Mouse (Mus musculus) G1E (cell line): ENCODE data around the gene Plin1. TPM values are rescaled to one million over a fixed set of nuclear protein-coding genes. Genes with fewer than 3 reads are reported as not detected.

Experiments used
- ATAC-seq: 2 replicates; pipeline ENCODE4 v1.8.0; 2016; ENCODE audit warnings: mild to moderate bottlenecking; ENCODE audit not compliant: insufficient number of reproducible peaks, poor library complexity, low FRiP score, severe bottlenecking; ENCODE audit errors: extremely low read depth
- DNase-seq: peaks from one replicate; pipeline ENCODE4 v3.0.0; 2012; ENCODE audit warnings: low spot score
- H3K27me3 ChIP-seq: 2 replicates; pipeline ENCODE4 v1.6.1; 2012; ENCODE audit warnings: mild to moderate bottlenecking, low read length, inconsistent platforms; ENCODE audit not compliant: insufficient read depth
- H3K36me3 ChIP-seq: replicated peaks from 2 replicates; pipeline ENCODE3; 2012; ENCODE audit warnings: mild to moderate bottlenecking, inconsistent platforms
- H3K4me1 ChIP-seq: 2 replicates; pipeline ENCODE4 v1.6.1; 2012; ENCODE audit warnings: low read depth, low read length, inconsistent platforms, mixed read lengths; ENCODE audit not compliant: insufficient read depth
- H3K4me3 ChIP-seq: 2 replicates; pipeline ENCODE4 v1.5.1; 2012; ENCODE audit warnings: low read depth, mild to moderate bottlenecking, inconsistent platforms, low read length, moderate library complexity, mixed read lengths
- H3K9me3 ChIP-seq: replicated peaks from 2 replicates; pipeline ENCODE4 v1.6.1; 2012; ENCODE audit warnings: inconsistent platforms
- CTCF ChIP-seq: IDR thresholded peaks from 2 replicates; pipeline ENCODE4 v1.5.1; 2012; ENCODE audit warnings: low read depth, low read length, inconsistent platforms, mixed read lengths
- GATA1 ChIP-seq: IDR thresholded peaks from 2 replicates; pipeline ENCODE4 v1.6.1; 2012; ENCODE audit warnings: borderline replicate concordance, low read length, inconsistent platforms, mixed read lengths
- GATA2 ChIP-seq: IDR thresholded peaks from 2 replicates; pipeline ENCODE4 v1.6.1; 2012; ENCODE audit warnings: low read depth, low read length, inconsistent platforms, borderline replicate concordance
- POLR2AphosphoS5 ChIP-seq: IDR thresholded peaks from 2 replicates; pipeline ENCODE4 v1.6.1; 2012; ENCODE audit warnings: low read depth, low read length, inconsistent platforms; ENCODE audit not compliant: insufficient replicate concordance
- TAL1 ChIP-seq: conservative IDR thresholded peaks from 2 replicates; pipeline ENCODE4 v1.6.1; 2012; ENCODE audit warnings: low read depth, low read length, inconsistent platforms, mixed read lengths
- polyA plus RNA-seq: library from polyadenylated mRNA; stranded (reverse); fragments of >175 nt; gene quantifications from 2 replicates; pipeline ENCODE4 v1.2.3, GENCODE M21; 2012
- total RNA-seq, 2 experiments: library from RNA; stranded (forward) in 1 of 2; stranded (reverse) in 1 of 2; fragments of 200-1000 nt in 1 of 2; fragments of >200 nt in 1 of 2; fragmentation: Nextera tagmentation in 1 of 2; gene quantifications; 2 replicates each; pipeline ENCODE4 v1.2.3; 2014 to 2017

The Plin1 gene
- total and polyA plus RNA-seq, 3 experiments, result 0.16 TPM; not detected in 2

GRCm38 (mm10) chr7:79705210-79705609 lies 27.5 kb downstream of the Plin1 start:
- Histone ChIP-seq H3K9me3 (peaks cover 1% of the 10 kb centered on the region), H3K27me3 (no peaks in the 10 kb centered on the region), H3K36me3 (peaks cover 99% of the 10 kb centered on the region), H3K4me1 (0 out of 2 replicates have a peak, but pooled peaks cover 3% of the 10 kb centered on the region), H3K4me3 (no peak overlapping the region)
- no peak for DNase-seq
- no peak for ATAC-seq
- TF ChIP-seq POLR2AphosphoS5, result no peak
- no peak for TF ChIP-seq TAL1

GRCm38 (mm10) chr7:79702755-79703154 lies 29.9 kb downstream of the Plin1 start:
- Histone ChIP-seq H3K9me3 (no peaks in the 10 kb centered on the region), H3K4me3 (no peak overlapping the region), H3K36me3 (peaks cover 99% of the 10 kb centered on the region), H3K4me1 (0 out of 2 replicates have a peak, but pooled peaks cover 3% of the 10 kb centered on the region), H3K27me3 (no peaks in the 10 kb centered on the region)
- no peak for DNase-seq
- no peak for ATAC-seq
- TF ChIP-seq CTCF (no peak), GATA2 (no peak), POLR2AphosphoS5 (no peak), TAL1 (no peak), GATA1 (no peak)

GRCm38 (mm10) chr7:79696495-79696894 lies 36.2 kb downstream of the Plin1 start:
- Histone ChIP-seq H3K27me3 (no peaks in the 10 kb centered on the region), H3K4me3 (no peak overlapping the region), H3K9me3 (no peaks in the 10 kb centered on the region), H3K4me1 (peaks cover 14% of the 10 kb centered on the region; the same call in 1 of the 2 replicates), H3K36me3 (peaks cover 100% of the 10 kb centered on the region)
- DNase-seq, result no peak
- TF ChIP-seq TAL1 (no peak), CTCF (no peak), POLR2AphosphoS5 (no peak)
- no peak for ATAC-seq

GRCm38 (mm10) chr7:79680231-79680630 lies 52.5 kb downstream of the Plin1 start:
- no peak for TF ChIP-seq POLR2AphosphoS5
- no peak for TF ChIP-seq GATA2
- Histone ChIP-seq H3K36me3 (peaks cover 97% of the 10 kb centered on the region), H3K27me3 (no peaks in the 10 kb centered on the region), H3K4me1 (no peaks in the 10 kb centered on the region), H3K9me3 (no peaks in the 10 kb centered on the region), H3K4me3 (no peak overlapping the region)
- no peak for ATAC-seq
- no peak for DNase-seq

GRCm38 (mm10) chr7:79679186-79679585 lies 53.5 kb downstream of the Plin1 start:
- Histone ChIP-seq H3K27me3 (no peaks in the 10 kb centered on the region), H3K4me3 (no peak overlapping the region), H3K36me3 (peaks cover 94% of the 10 kb centered on the region), H3K4me1 (no peaks in the 10 kb centered on the region), H3K9me3 (no peaks in the 10 kb centered on the region)
- no peak for DNase-seq
- ATAC-seq, result no peak
- no peak for TF ChIP-seq POLR2AphosphoS5
- no peak for TF ChIP-seq GATA1
- no peak for TF ChIP-seq GATA2
- no peak for TF ChIP-seq CTCF
- no peak for TF ChIP-seq TAL1

GRCm38 (mm10) chr7:79670900-79671604 lies 61.7 kb downstream of the Plin1 start:
- H3K4me1 ChIP-seq, result no peaks in the 10 kb centered on the region
- no peak overlapping the region for H3K4me3 ChIP-seq
- ATAC-seq (no peak), DNase-seq (no peak)
- TF ChIP-seq GATA2 (no peak), CTCF (no peak), POLR2AphosphoS5 (no peak), TAL1 (no peak), GATA1 (no peak)
- no peaks in the 10 kb centered on the region for H3K9me3 ChIP-seq
- no peaks in the 10 kb centered on the region for H3K27me3 ChIP-seq
- H3K36me3 ChIP-seq, result peaks cover 90% of the 10 kb centered on the region

Other genes starting within 250 kb of the Plin1 start
- gene Rhcg, start 115.2 kb downstream of the Plin1 start, total RNA-seq (2014; fragmentation: Nextera tagmentation), result not detected in 2 replicates
- not detected in 2 replicates for gene Rhcg, start 115.2 kb downstream of the Plin1 start, total RNA-seq (2017)
- not detected in 2 replicates for gene Rhcg, start 115.2 kb downstream of the Plin1 start, polyA plus RNA-seq
- 69.3 and 74.3 TPM in 2 replicates for gene Ticrr, start 72.7 kb downstream of the Plin1 start, total RNA-seq (2014; fragmentation: Nextera tagmentation)
- gene Ticrr, start 72.7 kb downstream of the Plin1 start, total RNA-seq (2017), result 16.7 and 21.3 TPM in 2 replicates
- gene Ticrr, start 72.7 kb downstream of the Plin1 start, polyA plus RNA-seq, result 13.1 and 13.6 TPM in 2 replicates
- 2.6 and 2.7 TPM in 2 replicates for gene Kif7, start 17.2 kb downstream of the Plin1 start, total RNA-seq (2014; fragmentation: Nextera tagmentation)
- 4.2 and 4.4 TPM in 2 replicates for gene Kif7, start 17.2 kb downstream of the Plin1 start, total RNA-seq (2017)
- gene Kif7, start 17.2 kb downstream of the Plin1 start, polyA plus RNA-seq, result 17.6 and 19.9 TPM in 2 replicates
- 6.5 and 7.5 TPM in 2 replicates for gene Pex11a, start 10.2 kb upstream of the Plin1 start, total RNA-seq (2014; fragmentation: Nextera tagmentation)
- gene Pex11a, start 10.2 kb upstream of the Plin1 start, total RNA-seq (2017), result 2.7 and 2.8 TPM in 2 replicates
- 2.9 TPM in 2 replicates for gene Pex11a, start 10.2 kb upstream of the Plin1 start, polyA plus RNA-seq
- gene Wdr93, start 10.3 kb upstream of the Plin1 start, total RNA-seq (2014; fragmentation: Nextera tagmentation), result 1.0 and 2.1 TPM in 2 replicates
- gene Wdr93, start 10.3 kb upstream of the Plin1 start, total RNA-seq (2017), result 0.41 and 0.55 TPM in 2 replicates
- 0.17 TPM in 1 of 2 replicates, not detected in the other for gene Wdr93, start 10.3 kb upstream of the Plin1 start, polyA plus RNA-seq
- not detected in 2 replicates for gene Mesp1, start 60.9 kb upstream of the Plin1 start, total RNA-seq (2014; fragmentation: Nextera tagmentation)
- gene Mesp1, start 60.9 kb upstream of the Plin1 start, total RNA-seq (2017), result not detected in 2 replicates
- not detected in 2 replicates for gene Mesp1, start 60.9 kb upstream of the Plin1 start, polyA plus RNA-seq
- gene Mesp2, start 77.8 kb upstream of the Plin1 start, total RNA-seq (2014; fragmentation: Nextera tagmentation), result not detected in 2 replicates
- 0.17 TPM in 1 of 2 replicates, not detected in the other for gene Mesp2, start 77.8 kb upstream of the Plin1 start, total RNA-seq (2017)
- gene Mesp2, start 77.8 kb upstream of the Plin1 start, polyA plus RNA-seq, result not detected in 2 replicates
- gene Anpep, start 128.2 kb upstream of the Plin1 start, total RNA-seq (2014; fragmentation: Nextera tagmentation), result not detected in 2 replicates
- 0.29 and 0.66 TPM in 2 replicates for gene Anpep, start 128.2 kb upstream of the Plin1 start, total RNA-seq (2017)
- gene Anpep, start 128.2 kb upstream of the Plin1 start, polyA plus RNA-seq, result not detected in 2 replicates
- 23.9 and 28.9 TPM in 2 replicates for gene Ap3s2, start 187.7 kb upstream of the Plin1 start, total RNA-seq (2014; fragmentation: Nextera tagmentation)
- 5.6 and 6.0 TPM in 2 replicates for gene Ap3s2, start 187.7 kb upstream of the Plin1 start, total RNA-seq (2017)
- gene Ap3s2, start 187.7 kb upstream of the Plin1 start, polyA plus RNA-seq, result 6.8 and 7.1 TPM in 2 replicates
- not detected in 2 replicates for gene Arpin, start 202.5 kb upstream of the Plin1 start, total RNA-seq (2014; fragmentation: Nextera tagmentation)
- gene Arpin, start 202.5 kb upstream of the Plin1 start, total RNA-seq (2017), result 0.06 TPM in 1 of 2 replicates, not detected in the other
- gene Arpin, start 202.5 kb upstream of the Plin1 start, polyA plus RNA-seq, result not detected in 2 replicates